Mouse (Mus musculus) adrenal gland, postnatal 10 days (tissue): ENCODE results near the gene Sumo2. TPM values are rescaled to one million over a fixed set of nuclear protein-coding genes. Genes with fewer than 3 reads are reported as not detected.
"Not testable (repeated sequence)": the region's sequence is repeated elsewhere in the genome, so short reads cannot be mapped to it uniquely, and the experiment has no call there.

Experiments used
- DNase-seq: peaks from one replicate; pipeline ENCODE4 v3.0.0; 2021; ENCODE audit warnings: mixed read lengths
- long read RNA-seq, 2 experiments: library from polyadenylated mRNA; stranded (forward); transcript quantifications; one replicate each; pipeline ENCODE4 v2.0.0; 2021
- total RNA-seq, 2 experiments: library from RNA; stranded (reverse); gene quantifications; 2 replicates each; pipeline ENCODE4 v1.2.3; 2021

The Sumo2 gene
- 100 to 1,000 TPM; 255 to 272 TPM for total RNA-seq
- long read RNA-seq, experiment 1, transcript Sumo2-205 (4 exons, 911 nt): minor isoform, 21 of 330 reads
- long read RNA-seq, experiment 1, transcript Sumo2-207 (4 exons, 1,051 nt): major isoform, 295 of 330 reads
- long read RNA-seq, experiment 1, partial matches to known transcripts: 2 of 330 reads
- long read RNA-seq, experiment 1, other reads (novel, unspliced or antisense): 11 of 330 reads
- long read RNA-seq, experiment 2, transcript Sumo2-207 (4 exons, 1,051 nt): major isoform, 159 of 175 reads
- long read RNA-seq, experiment 2, transcript Sumo2-205 (4 exons, 911 nt): minor isoform, 8 of 175 reads
- long read RNA-seq, experiment 2, partial matches to known transcripts: 4 of 175 reads
- long read RNA-seq, experiment 2, other reads (novel, unspliced or antisense): 3 of 175 reads

- DNase-seq: peak; percentile 99
These were observed at the start of gene Sumo2 for GRCm38 (mm10) chr11:115536038-115536681. Sumo2 (minus strand) TSS chr11:115536276.

GRCm38 (mm10) chr11:115585573-115586100 is 49.6 kb upstream of the Sumo2 start:
- no peak for DNase-seq

GRCm38 (mm10) chr11:115584376-115585073 is 48.4 kb upstream of the Sumo2 start:
- no peak for DNase-seq

- no peak for DNase-seq
These were observed 47.0 kb upstream of the Sumo2 start for GRCm38 (mm10) chr11:115582913-115583606.

GRCm38 (mm10) chr11:115579080-115579479 is 43.0 kb upstream of the Sumo2 start:
- DNase-seq: no peak

GRCm38 (mm10) chr11:115564961-115565360 is 28.9 kb upstream of the Sumo2 start:
- DNase-seq: no peak

- peak; percentile 98 for DNase-seq
These were observed 28.2 kb upstream of the Sumo2 start, which contains the start of gene Nup85 for GRCm38 (mm10) chr11:115564064-115564809. Nup85 (plus strand) TSS chr11:115564434.

GRCm38 (mm10) chr11:115563406-115563805 is 27.3 kb upstream of the Sumo2 start:
- DNase-seq: no peak

GRCm38 (mm10) chr11:115555717-115556116 is 19.6 kb upstream of the Sumo2 start:
- no peak for DNase-seq

- peak; percentile 29 for DNase-seq
These were observed 16.7 kb upstream of the Sumo2 start for GRCm38 (mm10) chr11:115552783-115553182.

- DNase-seq: no peak
These were observed 7.5 kb upstream of the Sumo2 start for GRCm38 (mm10) chr11:115543571-115543970.

- no peak for DNase-seq
These were observed 2.0 kb upstream of the Sumo2 start for GRCm38 (mm10) chr11:115538045-115538444.

- no peak for DNase-seq
These were observed 936 bp upstream of the Sumo2 start for GRCm38 (mm10) chr11:115536856-115537568.

- peak; percentile 81 for DNase-seq
These were observed 557 bp downstream of the Sumo2 start for GRCm38 (mm10) chr11:115535401-115536037.

GRCm38 (mm10) chr11:115534759-115535371 is 1.2 kb downstream of the Sumo2 start:
- no peak for DNase-seq

- not testable (repeated sequence) for DNase-seq
These were observed 9.6 kb downstream of the Sumo2 start for GRCm38 (mm10) chr11:115526446-115526845.

- DNase-seq: no peak
These were observed 13.4 kb downstream of the Sumo2 start for GRCm38 (mm10) chr11:115522703-115523102.

GRCm38 (mm10) chr11:115522238-115522637 is 13.8 kb downstream of the Sumo2 start:
- DNase-seq: no peak

GRCm38 (mm10) chr11:115521080-115521479 is 15.0 kb downstream of the Sumo2 start:
- DNase-seq: no peak

- DNase-seq: no peak
These were observed 15.9 kb downstream of the Sumo2 start for GRCm38 (mm10) chr11:115520218-115520617.
